Mouse (Mus musculus): ENCODE results near the gene Foxc1. TPM values are rescaled to one million over a fixed set of nuclear protein-coding genes. Genes with fewer than 3 reads are reported as not detected.

Foxc1 gene
- polyA plus RNA-seq, 1 experiment: 1.9 TPM

DNA sequence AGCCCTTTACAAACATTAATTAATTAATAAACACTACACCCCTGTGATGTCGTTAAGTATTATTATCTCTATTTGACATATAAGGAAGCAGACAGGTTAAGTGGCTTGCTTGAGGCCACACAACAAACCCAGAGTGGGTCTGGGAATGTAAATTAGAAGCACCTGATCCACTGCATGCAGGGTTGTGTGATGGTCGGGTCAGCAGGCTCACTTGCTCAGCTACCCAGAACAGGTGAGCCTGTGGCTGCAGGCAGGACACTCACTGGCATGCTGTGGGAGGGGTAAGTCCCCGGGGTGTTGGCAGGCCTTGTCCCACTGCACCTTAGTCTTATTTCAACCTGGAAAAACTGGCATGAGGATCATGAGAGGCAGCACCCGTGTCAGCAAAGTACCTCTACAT, 47.6 kb downstream of the Foxc1 start:
- 93% methylated on average over 4 of the region's 4 CpGs for WGBS
- no peaks in the 10 kb centered on the region for H3K4me1 ChIP-seq (replicated peaks; ENCODE audit: control insufficient read depth, insufficient read depth, low read length)
- no peak overlapping the region for H3K4me3 ChIP-seq (ENCODE audit: control insufficient read depth, insufficient read depth, low read length)
- no peaks in the 10 kb centered on the region for H3K36me3 ChIP-seq (ENCODE audit: control insufficient read depth, insufficient read depth, low read length)
- no peak for DNase-seq
- TF ChIP-seq POLR2A (IDR thresholded peaks at IDR 0.05; ENCODE audit: control insufficient read depth, extremely low read depth, insufficient read depth, low read length, poor library complexity): no peak
- TF ChIP-seq CTCF (IDR thresholded peaks at IDR 0.05; ENCODE audit: borderline replicate concordance, control insufficient read depth, extremely low read depth, insufficient read depth, low read length, poor library complexity): no peak
- no peak overlapping the region for H3K27ac ChIP-seq (ENCODE audit: control insufficient read depth, insufficient read depth, low read length)
- no peaks in the 10 kb centered on the region for H3K27me3 ChIP-seq (ENCODE audit: control insufficient read depth, insufficient read depth, low read length)

DNA sequence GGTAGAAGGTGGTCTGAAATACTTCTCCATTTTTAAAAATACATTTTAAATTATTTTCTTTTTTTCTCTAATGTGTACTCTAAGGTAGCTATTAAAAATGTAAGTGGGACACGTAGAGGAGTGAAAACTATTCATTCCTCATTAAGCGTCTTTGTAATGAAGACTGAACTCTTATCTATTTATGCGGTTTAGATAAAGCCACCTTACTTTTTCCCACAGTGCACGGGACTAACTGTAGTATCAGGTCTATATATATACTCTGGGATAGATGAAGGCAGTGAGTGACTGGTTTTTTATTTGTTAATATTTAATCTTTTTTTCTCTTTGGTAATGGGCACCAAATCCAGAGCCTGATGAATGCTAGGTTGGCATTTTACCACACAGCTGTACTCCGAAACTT, 53.8 kb downstream of the Foxc1 start:
- DNase-seq: no peak
- Histone ChIP-seq H3K4me1 (replicated peaks; ENCODE audit: control insufficient read depth, insufficient read depth, low read length) (no peaks in the 10 kb centered on the region), H3K36me3 (ENCODE audit: control insufficient read depth, insufficient read depth, low read length) (no peaks in the 10 kb centered on the region), H3K27ac (ENCODE audit: control insufficient read depth, insufficient read depth, low read length) (no peak overlapping the region), H3K27me3 (ENCODE audit: control insufficient read depth, insufficient read depth, low read length) (no peaks in the 10 kb centered on the region), H3K4me3 (ENCODE audit: control insufficient read depth, insufficient read depth, low read length) (no peak overlapping the region)
- TF ChIP-seq POLR2A (IDR thresholded peaks at IDR 0.05; ENCODE audit: control insufficient read depth, extremely low read depth, insufficient read depth, low read length, poor library complexity) (no peak), CTCF (IDR thresholded peaks at IDR 0.05; ENCODE audit: borderline replicate concordance, control insufficient read depth, extremely low read depth, insufficient read depth, low read length, poor library complexity) (no peak)
- WGBS: 96% methylated on average over 5 of the region's 5 CpGs

Other genes starting within 250 kb of the Foxc1 start
- 0.13 and 0.19 TPM in 2 replicates for gene A530084C06Rik, start 247.3 kb upstream of the Foxc1 start, polyA plus RNA-seq (2012; rRNA removed)
- gene Foxf2, start 180.8 kb upstream of the Foxc1 start, polyA plus RNA-seq (2012; rRNA removed): 0.20 and 0.28 TPM in 2 replicates